ENCODE assay signal across 9 mouse cellular contexts in the genomic region with DNA sequence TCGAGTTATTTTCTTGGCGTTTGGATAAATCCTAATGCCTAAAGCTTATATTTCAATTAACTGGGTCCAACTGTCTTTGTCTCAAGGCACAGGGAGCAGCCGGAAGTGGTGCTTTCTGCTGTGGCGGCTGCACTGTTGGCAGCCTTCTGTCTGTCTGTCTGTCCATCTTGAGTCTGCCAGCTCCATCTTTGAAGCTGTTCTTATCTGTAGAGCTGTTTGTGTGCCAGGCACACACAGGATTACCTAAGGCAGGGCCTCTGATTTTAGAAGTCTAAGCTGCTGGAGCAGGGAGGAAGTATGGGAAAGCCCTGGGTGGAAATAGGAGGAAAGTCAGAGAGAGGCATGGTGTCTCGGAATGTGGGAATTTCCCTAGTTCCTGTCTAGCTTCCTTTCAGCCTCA.
DNase-seq lines count a peak whose midpoint lies in the region; ATAC-seq and TF ChIP-seq lines count a peak whose summit lies in the region.
"Had no signal": no experiment of that assay in that cellular context is flagged by ENCODE, and none has a peak within 500 bp of the region (broad histone marks: within the 10 kb centered on the region; RNA-seq: fewer than 3 reads in every experiment).

No protein-coding gene starts in this region.

- H3K4me3 ChIP-seq in hindbrain, embryonic 12.5 days, result no peak overlapping the region
- H3K4me3 ChIP-seq in liver, postnatal 0 days (ENCODE audit: low read depth, low read length), result peak overlapping the region; percentile 11; the same call in 1 of the 2 replicates

- no peaks in the 10 kb centered on the region for H3K9me3 ChIP-seq in hindbrain, embryonic 12.5 days (replicated peaks)
- H3K9me3 ChIP-seq in liver, postnatal 0 days (ENCODE audit: low read length), result no peaks in the 10 kb centered on the region

- no peak overlapping the region for H3K9ac ChIP-seq in hindbrain, embryonic 12.5 days
- peak overlapping the region; percentile 49 for H3K9ac ChIP-seq in liver, postnatal 0 days (replicated peaks)

- DNase-seq in retina, postnatal 1 day, result peak; percentile 29
- DNase-seq in retina, embryonic 14.5 days (ENCODE audit: low spot score), result no peak
- no peak for DNase-seq in liver, postnatal 0 days
- no peak for DNase-seq in testis, postnatal 10 days (ENCODE audit: low spot score)
- no peak for DNase-seq in layer of hippocampus, adult 9-10 months (ENCODE audit: low spot score)
- DNase-seq in urinary bladder, adult 18-20 months (ENCODE audit: low spot score in 2 of 2), result no peak
- DNase-seq: lung, postnatal 36 days; thymus, postnatal 14 days had no signal

- 0 out of 2 replicates have a peak, but pooled peaks have one; percentile 3 for ATAC-seq in hindbrain, embryonic 12.5 days (ENCODE audit: low FRiP score)
- peak; percentile 38 for ATAC-seq in liver, postnatal 0 days

- H3K27ac ChIP-seq in hindbrain, embryonic 12.5 days, result peak overlapping the region; percentile 74
- peak overlapping the region; percentile 95 for H3K27ac ChIP-seq in liver, postnatal 0 days (ENCODE audit: low read depth)

- H3K4me1 ChIP-seq in hindbrain, embryonic 12.5 days, result peaks cover 25% of the 10 kb centered on the region
- H3K4me1 ChIP-seq in liver, postnatal 0 days (ENCODE audit: insufficient read depth), result peaks cover 31% of the 10 kb centered on the region

- H3K27me3 ChIP-seq in hindbrain, embryonic 12.5 days, result no peaks in the 10 kb centered on the region
- H3K27me3 ChIP-seq in liver, postnatal 0 days (ENCODE audit: insufficient read depth, low read length), result no peaks in the 10 kb centered on the region

- no peak for TF ChIP-seq EP300 in liver, postnatal 0 days (IDR thresholded peaks at IDR 0.05; ENCODE audit: low read depth)

- H3K36me3 ChIP-seq in hindbrain, embryonic 12.5 days, result no peaks in the 10 kb centered on the region
- no peaks in the 10 kb centered on the region for H3K36me3 ChIP-seq in liver, postnatal 0 days (replicated peaks; ENCODE audit: insufficient read depth, low read length)

- 31% methylated on average over 5 of the region's 5 CpGs for WGBS in hindbrain, embryonic 12.5 days
- WGBS in liver, postnatal 0 days (ENCODE audit: insufficient replicate concordance), result 35% methylated on average over 5 of the region's 5 CpGs

- TF ChIP-seq CTCF in liver, postnatal 0 days (IDR thresholded peaks at IDR 0.05; ENCODE audit: low read depth), result no peak

- H3K4me2 ChIP-seq in hindbrain, embryonic 12.5 days (replicated peaks), result no peak overlapping the region
- H3K4me2 ChIP-seq in liver, postnatal 0 days (ENCODE audit: low read depth, low read length), result peak overlapping the region; percentile 68
